Comparison of ENCODE assay signal across 22 mouse cellular contexts in genomic region chr14:76364034-76364433, GRCm38 (mm10).
"Had no signal": no experiment of that assay in that cellular context is flagged by ENCODE, and none has a peak within 500 bp of the region (broad histone marks: within the 10 kb centered on the region; RNA-seq: fewer than 3 reads in every experiment).

No protein-coding gene starts in this region.

- DNase-seq: kidney, postnatal 25 days; layer of hippocampus, postnatal 36 days; left cerebral cortex, postnatal 4 days; liver, postnatal 0 days; lung, embryonic 14.5 days; lung, postnatal 36 days; midbrain, embryonic 14.5 days; right cerebral cortex, adult 18-20 months; right cerebral cortex, postnatal 14 days; spleen, adult 18-20 months; thymus, postnatal 25 days had no signal

- H3K4me3 ChIP-seq: limb, embryonic 12.5 days; limb, embryonic 15.5 days; megakaryocyte, embryonic 14.5 days; neural tube, embryonic 12.5 days; neural tube, embryonic 15.5 days; stomach, embryonic 15.5 days had no signal

- H3K9ac ChIP-seq: limb, embryonic 12.5 days; limb, embryonic 15.5 days; liver, embryonic 14.5 days; liver, postnatal 0 days; lung, embryonic 14.5 days; neural tube, embryonic 12.5 days; neural tube, embryonic 15.5 days; stomach, embryonic 15.5 days had no signal

- ATAC-seq: liver, postnatal 0 days; lung, postnatal 0 days had no signal

- H3K4me2 ChIP-seq: limb, embryonic 12.5 days; limb, embryonic 15.5 days; liver, embryonic 11.5 days; lung, embryonic 14.5 days; midbrain, embryonic 11.5 days; neural tube, embryonic 12.5 days; neural tube, embryonic 15.5 days; stomach, embryonic 15.5 days had no signal

- H3K4me1 ChIP-seq: limb, embryonic 12.5 days; limb, embryonic 15.5 days; megakaryocyte, embryonic 14.5 days; neural tube, embryonic 12.5 days; neural tube, embryonic 15.5 days; stomach, embryonic 15.5 days had no signal

- H3K27ac ChIP-seq: kidney, postnatal 0 days; limb, embryonic 12.5 days; limb, embryonic 15.5 days; liver, embryonic 14.5 days; neural tube, embryonic 12.5 days; neural tube, embryonic 15.5 days; stomach, embryonic 15.5 days had no signal

- H3K27me3 ChIP-seq: limb, embryonic 12.5 days; limb, embryonic 15.5 days; neural tube, embryonic 12.5 days; neural tube, embryonic 15.5 days; stomach, embryonic 15.5 days had no signal

- H3K36me3 ChIP-seq: limb, embryonic 12.5 days; limb, embryonic 15.5 days; neural tube, embryonic 12.5 days; neural tube, embryonic 15.5 days; stomach, embryonic 15.5 days had no signal

- H3K9me3 ChIP-seq: limb, embryonic 15.5 days; neural tube, embryonic 12.5 days; stomach, embryonic 15.5 days had no signal
